Comparison of ENCODE assay signal across 21 mouse cellular contexts in genomic region chr10:38623399-38623798, GRCm38 (mm10).
DNase-seq lines count a peak whose midpoint lies in the region; ATAC-seq lines count a peak whose summit lies in the region.
"Had no signal": no experiment of that assay in that cellular context is flagged by ENCODE, and none has a peak within 500 bp of the region (broad histone marks: within the 10 kb centered on the region; RNA-seq: fewer than 3 reads in every experiment).

No protein-coding gene starts in this region.

- H3K36me3 ChIP-seq in midbrain, embryonic 11.5 days (ENCODE audit: control insufficient read depth, insufficient read depth, low read length): no peaks in the 10 kb centered on the region
- no peaks in the 10 kb centered on the region for H3K36me3 ChIP-seq in midbrain, embryonic 14.5 days (ENCODE audit: control insufficient read depth, insufficient read depth, low read length)
- H3K36me3 ChIP-seq: embryonic facial prominence, embryonic 10.5 days; embryonic facial prominence, embryonic 12.5 days; forebrain, embryonic 15.5 days; G1E had no signal

- no peak overlapping the region for H3K27ac ChIP-seq in midbrain, embryonic 11.5 days (ENCODE audit: low read depth, low read length)
- no peak overlapping the region for H3K27ac ChIP-seq in midbrain, embryonic 14.5 days (replicated peaks; ENCODE audit: low read depth, low read length)
- H3K27ac ChIP-seq: embryonic facial prominence, embryonic 10.5 days; embryonic facial prominence, embryonic 12.5 days; forebrain, embryonic 13.5 days; forebrain, embryonic 15.5 days had no signal

- peak; percentile 17 for DNase-seq in midbrain, embryonic 11.5 days (ENCODE audit: low spot score, missing footprints)
- DNase-seq in midbrain, embryonic 14.5 days: no peak
- no peak for DNase-seq in lung, postnatal 10 days
- no peak for DNase-seq in right cerebral cortex, postnatal 36 days (ENCODE audit: low spot score in 2 of 2)
- DNase-seq: adrenal gland, adult 8-10 months; adrenal gland, postnatal 14 days; adrenal gland, postnatal 36 days; cerebellum, adult 11-12 months; cerebellum, adult 2 months; cerebellum, adult 9-10 months; cerebellum, postnatal 10 days; cerebellum, postnatal 25 days; forebrain, postnatal 0 days had no signal

- H3K27me3 ChIP-seq in midbrain, embryonic 11.5 days (ENCODE audit: control insufficient read depth, insufficient read depth, low read length): no peaks in the 10 kb centered on the region
- H3K27me3 ChIP-seq in midbrain, embryonic 14.5 days (ENCODE audit: control insufficient read depth, insufficient read depth, low read length): no peaks in the 10 kb centered on the region
- H3K27me3 ChIP-seq: embryonic facial prominence, embryonic 12.5 days; forebrain, embryonic 13.5 days; forebrain, embryonic 15.5 days; Patski had no signal

- no peaks in the 10 kb centered on the region for H3K4me1 ChIP-seq in midbrain, embryonic 11.5 days (ENCODE audit: control insufficient read depth, insufficient read depth, low read length)
- no peaks in the 10 kb centered on the region for H3K4me1 ChIP-seq in midbrain, embryonic 14.5 days (ENCODE audit: control insufficient read depth, insufficient read depth, low read length)
- H3K4me1 ChIP-seq: embryonic facial prominence, embryonic 10.5 days; embryonic facial prominence, embryonic 12.5 days; forebrain, embryonic 13.5 days; forebrain, embryonic 15.5 days had no signal

- ATAC-seq in midbrain, embryonic 11.5 days (ENCODE audit: low FRiP score): no peak
- no peak for ATAC-seq in midbrain, embryonic 14.5 days (ENCODE audit: low FRiP score, low TSS enrichment)
- ATAC-seq in neutrophil, adult 5-6 weeks (ENCODE audit: extremely low read depth, insufficient number of reproducible peaks, low FRiP score, poor library complexity, severe bottlenecking): 0 out of 2 replicates have a peak, but pooled peaks have one; percentile 30
- ATAC-seq: activated CD4-positive, CD25-positive, alpha-beta regulatory T cell, adult 4 months; forebrain, embryonic 13.5 days; forebrain, embryonic 15.5 days; forebrain, postnatal 0 days; Patski had no signal

- H3K4me2 ChIP-seq in midbrain, embryonic 11.5 days: no peak overlapping the region
- no peak overlapping the region for H3K4me2 ChIP-seq in midbrain, embryonic 14.5 days (ENCODE audit: low read length)
- H3K4me2 ChIP-seq: embryonic facial prominence, embryonic 12.5 days; forebrain, embryonic 13.5 days; forebrain, embryonic 15.5 days had no signal

- H3K9ac ChIP-seq in midbrain, embryonic 11.5 days (ENCODE audit: low read length): no peak overlapping the region
- H3K9ac ChIP-seq in midbrain, embryonic 14.5 days (replicated peaks; ENCODE audit: low read length): no peak overlapping the region
- H3K9ac ChIP-seq: embryonic facial prominence, embryonic 12.5 days; forebrain, embryonic 13.5 days; forebrain, embryonic 15.5 days; forebrain, postnatal 0 days had no signal

- no peaks in the 10 kb centered on the region for H3K9me3 ChIP-seq in midbrain, embryonic 11.5 days (ENCODE audit: control insufficient read depth, low read length)
- H3K9me3 ChIP-seq in midbrain, embryonic 14.5 days (ENCODE audit: control insufficient read depth, low read length): no peaks in the 10 kb centered on the region
- H3K9me3 ChIP-seq: embryonic facial prominence, embryonic 10.5 days; embryonic facial prominence, embryonic 12.5 days; forebrain, embryonic 13.5 days; forebrain, embryonic 15.5 days; G1E had no signal

- 90% methylated on average over 1 of the region's 1 CpGs for WGBS in midbrain, embryonic 11.5 days
- WGBS in midbrain, embryonic 14.5 days: 95% methylated on average over 1 of the region's 1 CpGs

- H3K4me3 ChIP-seq in midbrain, embryonic 11.5 days (ENCODE audit: low read depth, low read length): no peak overlapping the region
- no peak overlapping the region for H3K4me3 ChIP-seq in midbrain, embryonic 14.5 days (replicated peaks; ENCODE audit: low read depth, low read length)
- H3K4me3 ChIP-seq: embryonic facial prominence, embryonic 10.5 days; embryonic facial prominence, embryonic 12.5 days; forebrain, embryonic 13.5 days; forebrain, embryonic 15.5 days had no signal
